Mouse (Mus musculus): ENCODE data around the gene Lmf1. TPM values are rescaled to one million over a fixed set of nuclear protein-coding genes. Genes with fewer than 3 reads are reported as not detected.

The Lmf1 gene
- total RNA-seq, 2 experiments from 2014 or later: 1.5 to 2.7 TPM

DNA sequence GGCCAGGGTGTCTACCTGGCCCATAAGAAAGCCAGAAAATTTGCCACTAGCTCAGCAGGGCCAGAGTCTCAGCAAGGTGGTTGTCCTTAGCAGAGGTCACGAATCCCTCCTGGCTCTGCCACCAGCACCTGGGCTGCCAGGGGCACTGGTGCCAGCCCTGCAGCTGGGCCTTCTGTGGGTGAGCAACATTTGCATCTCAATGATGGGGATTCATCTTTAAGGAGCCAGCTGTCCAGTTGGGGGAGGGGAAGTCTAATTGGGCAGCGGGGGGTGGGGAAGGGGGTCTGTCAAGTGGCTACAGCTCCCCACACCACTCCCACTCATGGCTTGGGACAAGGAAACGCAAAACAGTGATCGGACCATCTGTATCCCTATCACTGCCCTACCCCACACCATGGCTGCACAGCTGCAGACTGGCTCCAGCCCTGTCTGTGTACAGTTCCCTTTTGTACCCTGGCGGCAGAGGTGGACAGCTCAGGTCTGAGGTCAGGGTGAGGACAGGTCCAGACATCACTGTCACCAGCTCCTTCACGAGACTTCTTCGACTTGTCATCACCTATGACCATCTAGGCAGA lies 89.7 kb downstream of the Lmf1 start:
- ATAC-seq (replicated peaks; ENCODE audit: low FRiP score, poor library complexity, severe bottlenecking): no peak

GRCm38 (mm10) chr17:25672982-25673381 lies 94.1 kb downstream of the Lmf1 start:
- ATAC-seq (replicated peaks; ENCODE audit: low FRiP score, poor library complexity, severe bottlenecking): no peak

- ATAC-seq (replicated peaks; ENCODE audit: low FRiP score, poor library complexity, severe bottlenecking): no peak
These were observed 99.1 kb downstream of the Lmf1 start for GRCm38 (mm10) chr17:25677969-25678368.

GRCm38 (mm10) chr17:25679818-25680217 lies 100.9 kb downstream of the Lmf1 start:
- ATAC-seq (replicated peaks; ENCODE audit: low FRiP score, poor library complexity, severe bottlenecking): no peak

- no peak for ATAC-seq (replicated peaks; ENCODE audit: low FRiP score, poor library complexity, severe bottlenecking)
These were observed 102.8 kb downstream of the Lmf1 start for GRCm38 (mm10) chr17:25681636-25682035.

DNA sequence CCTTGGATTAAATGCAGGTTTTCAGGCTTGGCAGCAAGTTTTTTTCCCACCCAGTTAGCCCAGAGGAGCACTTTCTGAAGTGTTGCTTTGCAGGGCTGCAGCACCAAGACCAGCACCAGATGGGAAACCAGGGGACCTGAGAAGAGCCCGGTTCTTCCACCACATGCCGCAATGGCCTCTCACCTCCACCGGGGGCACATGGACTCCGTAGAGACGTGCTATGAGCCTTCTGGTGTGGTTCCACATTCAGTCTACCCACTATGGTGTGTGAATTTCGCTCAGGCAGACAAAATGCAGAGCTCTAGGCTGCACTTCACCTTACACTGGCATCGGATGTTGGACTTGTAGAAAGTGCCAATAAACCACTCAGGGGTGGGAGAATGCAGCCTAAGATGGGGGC lies 107.4 kb downstream of the Lmf1 start:
- ATAC-seq (replicated peaks; ENCODE audit: low FRiP score, poor library complexity, severe bottlenecking): no peak

GRCm38 (mm10) chr17:25688922-25689321 lies 110.0 kb downstream of the Lmf1 start:
- ATAC-seq (replicated peaks; ENCODE audit: low FRiP score, poor library complexity, severe bottlenecking): no peak

GRCm38 (mm10) chr17:25696263-25696662 lies 117.4 kb downstream of the Lmf1 start:
- ATAC-seq (replicated peaks; ENCODE audit: low FRiP score, poor library complexity, severe bottlenecking): no peak

GRCm38 (mm10) chr17:25698446-25698845 lies 119.6 kb downstream of the Lmf1 start:
- peak; percentile 81 for ATAC-seq (replicated peaks; ENCODE audit: low FRiP score, poor library complexity, severe bottlenecking)

DNA sequence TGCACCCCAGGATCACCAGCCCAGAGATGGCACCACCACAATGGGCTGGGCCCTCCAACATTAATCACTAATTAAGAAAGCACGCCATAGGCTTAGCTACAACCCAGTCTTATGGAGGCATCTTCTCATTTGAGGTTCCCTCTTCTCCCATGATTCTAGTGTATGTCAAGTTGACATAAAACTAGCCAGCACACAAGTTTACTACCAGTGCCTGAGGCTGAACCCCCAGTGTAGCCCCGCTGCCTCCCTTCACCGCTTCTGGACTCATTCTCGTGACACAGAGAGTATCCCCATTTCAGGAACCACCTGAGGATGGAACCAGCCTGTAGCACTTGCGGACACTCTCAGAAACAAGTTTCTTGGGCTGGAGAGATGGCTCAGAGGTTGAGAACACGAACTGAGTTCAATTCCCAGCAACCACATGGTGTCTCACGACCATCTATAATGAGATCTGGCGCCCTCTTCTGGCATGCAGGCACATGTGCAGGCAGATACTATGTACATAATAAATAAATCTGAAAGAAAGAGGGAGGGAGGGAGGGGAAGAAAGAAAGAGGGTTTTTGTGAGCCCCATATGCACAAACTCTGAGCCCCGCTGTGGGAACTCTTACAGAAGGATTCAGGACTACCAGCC lies 122.1 kb downstream of the Lmf1 start:
- ATAC-seq (replicated peaks; ENCODE audit: low FRiP score, poor library complexity, severe bottlenecking): no peak

DNA sequence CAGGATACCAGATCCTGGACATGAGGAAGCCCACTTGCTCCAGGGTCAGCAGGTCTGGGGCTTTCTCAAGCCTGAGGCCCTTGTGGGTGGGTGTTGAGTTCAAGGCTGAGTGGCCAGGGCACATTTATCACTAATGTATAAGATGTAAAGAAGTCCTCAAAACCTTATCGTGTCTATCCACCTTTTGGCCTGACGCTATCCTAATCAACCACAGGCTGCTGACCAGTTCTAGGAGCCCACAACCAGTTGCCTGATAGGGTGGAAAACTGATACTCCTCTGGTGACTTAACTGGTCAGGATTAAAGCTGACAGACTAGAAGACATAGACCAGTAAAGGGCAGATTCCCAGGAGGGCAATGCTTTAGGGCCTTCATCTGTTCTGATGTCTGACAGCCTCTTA lies 131.1 kb downstream of the Lmf1 start:
- ATAC-seq (replicated peaks; ENCODE audit: low FRiP score, poor library complexity, severe bottlenecking): 0 out of 2 replicates have a peak, but pooled peaks have one; percentile 44

GRCm38 (mm10) chr17:25711136-25711535 lies 132.3 kb downstream of the Lmf1 start:
- ATAC-seq (replicated peaks; ENCODE audit: low FRiP score, poor library complexity, severe bottlenecking): no peak

Other genes starting within 250 kb of the Lmf1 start
- not detected in 2 replicates for gene Tpsab1, start 233.5 kb upstream of the Lmf1 start, total RNA-seq (2015; ENCODE audit: low replicate concordance)
- not detected in 2 replicates for gene Tpsab1, start 233.5 kb upstream of the Lmf1 start, total RNA-seq (2017; ENCODE audit: low replicate concordance)
- gene Tpsb2, start 212.8 kb upstream of the Lmf1 start, total RNA-seq (2015; ENCODE audit: low replicate concordance): not detected in 2 replicates
- gene Tpsb2, start 212.8 kb upstream of the Lmf1 start, total RNA-seq (2017; ENCODE audit: low replicate concordance): not detected in 2 replicates
- gene Tpsg1, start 209.8 kb upstream of the Lmf1 start, total RNA-seq (2015; ENCODE audit: low replicate concordance): not detected in 2 replicates
- gene Tpsg1, start 209.8 kb upstream of the Lmf1 start, total RNA-seq (2017; ENCODE audit: low replicate concordance): not detected in 2 replicates
- gene Cacna1h, start 145.3 kb upstream of the Lmf1 start, total RNA-seq (2015; ENCODE audit: low replicate concordance): 0.21 TPM in 1 of 2 replicates, not detected in the other
- under 0.01 and 0.43 TPM in 2 replicates for gene Cacna1h, start 145.3 kb upstream of the Lmf1 start, total RNA-seq (2017; ENCODE audit: low replicate concordance)
- gene Tekt4, start 124.5 kb upstream of the Lmf1 start, total RNA-seq (2015; ENCODE audit: low replicate concordance): not detected in 2 replicates
- not detected in 2 replicates for gene Tekt4, start 124.5 kb upstream of the Lmf1 start, total RNA-seq (2017; ENCODE audit: low replicate concordance)
- not detected in 2 replicates for gene Sstr5, start 81.8 kb upstream of the Lmf1 start, total RNA-seq (2015; ENCODE audit: low replicate concordance)
- gene Sstr5, start 81.8 kb upstream of the Lmf1 start, total RNA-seq (2017; ENCODE audit: low replicate concordance): not detected in 2 replicates
- gene Sox8, start 8.4 kb upstream of the Lmf1 start, total RNA-seq (2015; ENCODE audit: low replicate concordance): not detected in 2 replicates
- gene Sox8, start 8.4 kb upstream of the Lmf1 start, total RNA-seq (2017; ENCODE audit: low replicate concordance): 0.17 TPM in 1 of 2 replicates, not detected in the other
- gene Gng13, start 138.1 kb downstream of the Lmf1 start, total RNA-seq (2015; ENCODE audit: low replicate concordance): not detected in 2 replicates
- gene Gng13, start 138.1 kb downstream of the Lmf1 start, total RNA-seq (2017; ENCODE audit: low replicate concordance): 0.70 TPM in 1 of 2 replicates, not detected in the other
- gene Chtf18, start 148.3 kb downstream of the Lmf1 start, total RNA-seq (2015; ENCODE audit: low replicate concordance): 7.7 and 8.6 TPM in 2 replicates
- gene Chtf18, start 148.3 kb downstream of the Lmf1 start, total RNA-seq (2017; ENCODE audit: low replicate concordance): 7.6 and 11.8 TPM in 2 replicates
- 4.2 and 6.5 TPM in 2 replicates for gene Rpusd1, start 148.6 kb downstream of the Lmf1 start, total RNA-seq (2015; ENCODE audit: low replicate concordance)
- gene Rpusd1, start 148.6 kb downstream of the Lmf1 start, total RNA-seq (2017; ENCODE audit: low replicate concordance): 1.4 TPM in 2 replicates
- gene Mslnl, start 157.0 kb downstream of the Lmf1 start, total RNA-seq (2015; ENCODE audit: low replicate concordance): not detected in 2 replicates
- not detected in 2 replicates for gene Mslnl, start 157.0 kb downstream of the Lmf1 start, total RNA-seq (2017; ENCODE audit: low replicate concordance)
- gene Msln, start 175.3 kb downstream of the Lmf1 start, total RNA-seq (2015; ENCODE audit: low replicate concordance): not detected in 2 replicates
- not detected in 2 replicates for gene Msln, start 175.3 kb downstream of the Lmf1 start, total RNA-seq (2017; ENCODE audit: low replicate concordance)
- 3.5 and 5.9 TPM in 2 replicates for gene Narfl, start 194.7 kb downstream of the Lmf1 start, total RNA-seq (2015; ENCODE audit: low replicate concordance)
- 6.2 and 7.8 TPM in 2 replicates for gene Narfl, start 194.7 kb downstream of the Lmf1 start, total RNA-seq (2017; ENCODE audit: low replicate concordance)
- 2.9 TPM in 1 of 2 replicates, not detected in the other for gene Haghl, start 206.6 kb downstream of the Lmf1 start, total RNA-seq (2015; ENCODE audit: low replicate concordance)
- gene Haghl, start 206.6 kb downstream of the Lmf1 start, total RNA-seq (2017; ENCODE audit: low replicate concordance): 1.9 and 3.1 TPM in 2 replicates
- gene Ccdc78, start 207.5 kb downstream of the Lmf1 start, total RNA-seq (2015; ENCODE audit: low replicate concordance): not detected in 2 replicates
- gene Ccdc78, start 207.5 kb downstream of the Lmf1 start, total RNA-seq (2017; ENCODE audit: low replicate concordance): not detected in 2 replicates
- 14.8 and 24.9 TPM in 2 replicates for gene Fam173a, start 213.8 kb downstream of the Lmf1 start, total RNA-seq (2015; ENCODE audit: low replicate concordance)
- gene Fam173a, start 213.8 kb downstream of the Lmf1 start, total RNA-seq (2017; ENCODE audit: low replicate concordance): 7.7 and 9.6 TPM in 2 replicates
- not detected in 2 replicates for gene AC134908.4, start 216.6 kb downstream of the Lmf1 start, total RNA-seq (2015; ENCODE audit: low replicate concordance)
- not detected in 2 replicates for gene AC134908.4, start 216.6 kb downstream of the Lmf1 start, total RNA-seq (2017; ENCODE audit: low replicate concordance)
- gene Metrn, start 218.1 kb downstream of the Lmf1 start, total RNA-seq (2015; ENCODE audit: low replicate concordance): 1.3 and 2.9 TPM in 2 replicates
- 3.2 TPM in 2 replicates for gene Metrn, start 218.1 kb downstream of the Lmf1 start, total RNA-seq (2017; ENCODE audit: low replicate concordance)
- not detected in 2 replicates for gene Fbxl16, start 230.0 kb downstream of the Lmf1 start, total RNA-seq (2015; ENCODE audit: low replicate concordance)
- gene Fbxl16, start 230.0 kb downstream of the Lmf1 start, total RNA-seq (2017; ENCODE audit: low replicate concordance): 0.17 TPM in 1 of 2 replicates, not detected in the other
- 0.38 and 0.42 TPM in 2 replicates for gene Wdr24, start 244.5 kb downstream of the Lmf1 start, total RNA-seq (2015; ENCODE audit: low replicate concordance)
- gene Wdr24, start 244.5 kb downstream of the Lmf1 start, total RNA-seq (2017; ENCODE audit: low replicate concordance): 4.9 and 6.0 TPM in 2 replicates
- gene Jmjd8, start 249.8 kb downstream of the Lmf1 start, total RNA-seq (2015; ENCODE audit: low replicate concordance): 0.84 and 2.1 TPM in 2 replicates
- gene Jmjd8, start 249.8 kb downstream of the Lmf1 start, total RNA-seq (2017; ENCODE audit: low replicate concordance): 3.9 and 6.7 TPM in 2 replicates